Mouse (Mus musculus) layer of hippocampus, postnatal 10 days (tissue): ENCODE results near the gene Crk. TPM values are rescaled to one million over a fixed set of nuclear protein-coding genes. Genes with fewer than 3 reads are reported as not detected.

Experiments used
- DNase-seq, 2 experiments: peaks; one replicate each; pipeline ENCODE4 v3.0.0; 2021; ENCODE audit warnings: low spot score in 2 of 2
- total RNA-seq, 2 experiments: library from RNA; stranded (reverse); gene quantifications; 2 replicates each; pipeline ENCODE4 v1.2.3; 2021

Crk gene
- total RNA-seq, 2 experiments from 2014 or later = 127 to 129 TPM

DNA sequence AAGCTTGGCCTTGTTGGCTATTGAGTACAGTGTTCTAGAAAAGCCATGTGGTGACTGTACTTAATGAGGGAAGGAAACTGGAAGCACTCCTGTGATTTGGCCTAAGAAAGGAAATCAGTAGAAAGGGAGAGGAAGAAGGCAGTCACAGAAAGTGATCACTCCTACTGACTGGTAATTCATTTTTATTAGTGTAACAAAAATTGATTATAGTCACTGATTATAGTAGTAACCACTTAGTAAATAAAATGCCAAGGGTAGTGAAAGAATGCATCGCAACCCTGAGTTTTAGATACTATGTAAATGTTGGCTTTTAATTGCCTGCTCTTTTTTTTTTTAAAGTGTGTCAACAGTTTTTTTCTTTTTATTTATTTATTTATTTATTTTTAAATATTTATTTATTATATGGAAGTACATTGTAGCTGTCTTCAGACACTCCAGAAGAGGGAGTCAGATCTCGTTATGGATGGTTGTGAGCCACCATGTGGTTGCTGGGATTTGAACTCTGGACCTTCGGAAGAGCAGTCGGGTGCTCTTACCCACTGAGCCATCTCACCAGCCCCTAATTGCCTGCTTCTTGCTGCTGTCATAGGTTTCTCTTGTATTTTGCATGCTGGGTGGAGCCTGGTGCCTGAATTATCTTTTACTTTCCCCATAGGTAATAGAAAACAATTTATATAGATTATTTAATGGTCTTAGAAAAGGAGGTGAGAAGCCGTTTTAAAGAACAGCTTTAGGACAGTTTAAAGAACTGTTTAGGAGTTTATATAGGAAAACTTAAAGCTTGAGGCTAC lies 56.6 kb downstream of the Crk start:
- no peak for DNase-seq

DNA sequence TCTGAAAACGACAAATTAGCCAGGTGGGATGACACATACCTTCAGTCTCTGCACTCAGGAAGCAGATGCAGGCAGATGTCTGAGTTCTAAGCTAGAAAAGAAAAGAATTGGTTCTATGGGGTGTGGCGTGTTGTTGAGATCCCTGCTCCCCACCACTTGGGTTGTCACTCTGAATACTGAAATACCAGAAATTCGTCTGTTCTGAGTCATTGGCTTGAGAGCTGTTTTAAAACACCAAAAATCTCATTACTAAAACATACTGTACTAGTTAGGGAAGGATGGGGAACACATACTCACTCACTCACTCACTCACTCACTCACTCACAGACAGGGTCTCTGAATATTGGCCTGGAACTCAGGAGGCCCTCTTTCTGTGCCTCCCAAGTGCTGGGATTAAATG lies 57.9 kb downstream of the Crk start:
- DNase-seq = no peak

DNA sequence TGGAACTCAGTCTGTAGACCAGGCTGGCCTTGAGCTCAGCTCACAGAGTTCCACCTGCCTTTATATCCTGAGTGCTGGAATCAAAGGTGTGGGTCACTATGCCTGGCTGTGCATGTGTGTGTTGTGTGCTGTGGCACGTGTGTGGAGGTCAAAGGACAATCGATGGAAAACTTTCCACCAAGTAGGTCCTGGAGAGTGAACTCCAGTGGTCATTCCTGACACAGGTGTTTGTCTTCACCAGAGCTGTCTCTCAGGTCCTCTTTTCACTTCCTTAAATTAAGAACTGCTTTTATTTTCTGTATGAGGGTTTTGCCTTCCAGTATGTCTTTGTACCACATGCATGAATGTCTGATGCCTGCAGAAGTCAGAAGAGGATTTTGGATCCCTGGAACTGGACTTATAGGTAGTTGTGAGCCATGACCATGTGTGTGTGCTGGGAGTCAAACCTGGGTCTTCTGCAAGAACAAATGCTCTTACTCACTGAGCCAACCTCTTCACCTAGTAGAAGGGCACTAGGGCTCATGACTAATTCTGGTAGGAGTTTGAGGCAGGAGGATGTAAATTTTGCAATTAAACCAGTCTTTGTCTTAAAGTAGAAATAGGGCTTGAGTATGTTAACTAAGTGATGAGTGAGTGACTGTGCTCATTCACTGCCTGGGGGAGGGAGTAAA lies 58.9 kb downstream of the Crk start:
- DNase-seq = no peak

DNA sequence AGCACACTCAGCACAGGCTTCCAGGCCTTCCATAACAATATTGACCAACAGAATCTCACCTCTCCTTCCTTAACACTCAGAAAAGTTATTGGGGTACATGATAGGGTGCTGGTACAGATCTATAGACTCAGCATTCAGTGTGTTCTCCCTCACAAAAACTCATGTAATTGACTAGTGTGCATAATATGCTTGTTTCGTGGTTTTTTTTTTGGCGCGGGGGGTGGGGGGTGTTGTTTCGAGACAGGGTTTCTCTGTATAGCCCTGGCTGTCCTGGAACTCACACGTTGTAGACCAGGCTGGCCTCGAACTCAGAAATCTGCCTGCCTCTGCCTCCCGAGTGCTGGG lies 59.4 kb downstream of the Crk start:
- no peak for DNase-seq

DNA sequence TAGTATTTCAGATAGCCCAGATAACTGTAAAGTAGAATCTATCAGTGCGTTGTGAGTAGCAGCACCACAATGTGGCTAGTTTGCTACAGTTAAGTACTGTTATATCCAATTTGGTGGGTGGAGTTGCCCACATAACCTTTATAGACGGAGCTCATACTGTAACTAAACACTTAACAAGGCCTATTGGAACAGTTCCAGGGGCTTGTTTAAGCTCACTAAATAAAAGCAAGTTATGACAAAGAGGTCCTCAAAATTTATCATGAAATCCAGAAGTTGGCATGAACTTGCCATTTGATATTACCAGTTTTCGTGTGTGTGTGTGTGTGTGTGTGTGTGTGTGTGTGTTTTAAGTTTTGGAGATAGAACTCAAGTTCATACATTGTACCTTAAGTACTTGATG lies 61.1 kb downstream of the Crk start:
- DNase-seq = no peak

DNA sequence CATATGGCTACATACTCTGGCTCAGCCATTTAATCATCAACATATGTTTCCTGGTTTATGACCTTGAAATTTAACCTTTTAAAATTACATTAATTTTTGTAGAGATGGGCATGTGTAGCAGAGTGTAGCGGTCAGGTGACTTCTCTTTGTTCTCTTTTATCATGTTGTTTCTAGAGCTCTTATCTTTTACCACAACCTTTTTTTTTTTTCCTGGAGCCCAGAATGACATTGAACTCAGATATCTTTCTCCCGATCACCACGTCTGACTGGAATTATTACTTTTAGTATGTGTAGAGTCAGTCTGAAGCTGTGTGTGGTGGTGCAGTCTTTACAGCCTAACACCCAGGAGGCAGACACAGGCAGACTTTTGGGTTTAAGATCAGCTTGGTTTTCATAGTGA lies 62.6 kb downstream of the Crk start:
- no peak for DNase-seq

DNA sequence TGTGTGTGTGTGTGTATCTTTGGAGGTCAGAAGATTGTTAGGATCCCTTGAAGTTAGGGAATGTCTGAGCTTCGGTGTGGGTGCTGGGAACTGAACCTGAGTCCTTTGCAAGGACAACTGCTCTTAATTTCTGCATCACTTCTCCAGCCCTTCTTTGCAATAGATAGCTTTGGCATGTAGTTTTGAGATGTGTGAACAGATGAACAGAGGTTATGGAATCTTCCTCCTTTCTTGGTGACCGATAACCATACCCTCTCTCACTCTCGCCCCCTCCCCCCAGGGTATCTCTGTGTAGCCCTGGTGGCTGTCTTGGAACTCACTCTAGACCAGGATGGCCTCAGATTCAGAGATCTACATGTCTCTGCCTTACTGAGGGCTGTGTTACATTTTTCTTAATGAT lies 65.7 kb downstream of the Crk start:
- DNase-seq = no peak

DNA sequence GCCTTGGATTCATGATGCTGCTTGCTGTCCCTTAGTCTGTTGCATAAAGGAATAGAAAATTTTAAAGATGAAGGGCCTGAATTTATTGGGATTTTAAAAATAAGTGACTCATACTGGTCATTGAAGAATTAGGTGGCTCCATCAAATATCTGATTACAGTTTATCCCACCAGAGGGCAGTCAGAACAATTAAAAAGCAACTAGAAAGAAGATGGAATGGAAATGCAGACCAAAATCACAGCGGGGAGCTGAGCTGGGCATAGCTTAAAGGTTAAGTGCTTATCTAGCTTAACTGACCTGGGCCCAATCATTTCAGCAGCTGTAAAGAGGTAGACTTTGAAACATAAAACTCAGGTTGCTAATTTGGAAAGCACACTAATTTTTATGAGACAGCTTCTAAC lies 71.5 kb downstream of the Crk start:
- DNase-seq = no peak

DNA sequence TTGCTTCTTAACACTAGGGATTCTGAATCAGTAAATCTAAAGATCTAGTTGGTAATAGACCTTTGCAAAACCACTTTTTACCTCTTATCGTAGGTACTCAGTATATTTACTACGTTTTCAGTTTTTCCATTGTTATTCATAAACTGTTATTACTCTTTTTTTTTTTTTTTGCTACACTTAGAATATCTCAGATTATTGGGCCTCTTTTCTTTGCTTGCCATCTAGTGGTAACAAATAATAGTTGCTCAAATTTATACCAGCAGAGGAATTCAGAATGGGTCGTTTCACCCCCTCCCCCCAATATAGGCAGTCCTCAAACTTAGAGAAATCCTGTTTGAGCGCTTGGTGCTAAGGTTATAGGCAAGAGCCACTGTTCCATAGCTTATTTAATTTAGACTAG lies 72.0 kb downstream of the Crk start:
- DNase-seq = no peak

Other genes with a start within 250 kb of the Crk start
- under 1 TPM; 0.49 to 0.64 TPM for gene Serpinf2, start 239.7 kb upstream of the Crk start, total RNA-seq
- 10 to 100 TPM; 18.7 to 18.9 TPM for gene Wdr81, start 224.5 kb upstream of the Crk start, total RNA-seq
- under 1 TPM; 0.31 to 0.73 TPM for gene Tlcd2, start 217.5 kb upstream of the Crk start, total RNA-seq
- gene Prpf8, start 192.4 kb upstream of the Crk start, total RNA-seq = 100 to 1,000 TPM; 113 to 123 TPM
- 1 to 10 TPM; 3.6 to 4.0 TPM for gene Rilp, start 169.2 kb upstream of the Crk start, total RNA-seq
- 1 to 10 TPM; 3.5 to 3.6 TPM for gene Scarf1, start 165.7 kb upstream of the Crk start, total RNA-seq
- 10 to 100 TPM; 38.3 to 47.5 TPM for gene Slc43a2, start 147.6 kb upstream of the Crk start, total RNA-seq
- gene Pitpna, start 91.2 kb upstream of the Crk start, total RNA-seq = 100 to 1,000 TPM; 310 to 313 TPM
- 10 to 100 TPM; 47.4 to 49.7 TPM for gene Inpp5k, start 48.3 kb upstream of the Crk start, total RNA-seq
- gene Myo1c, start 28.8 kb upstream of the Crk start, total RNA-seq = 10 to 100 TPM; 27.6 to 27.9 TPM
- gene Ywhae, start 53.6 kb downstream of the Crk start, total RNA-seq = 1,000 to 10,000 TPM; 1,501 to 1,604 TPM
- gene Doc2b, start 116.8 kb downstream of the Crk start, total RNA-seq = 10 to 100 TPM; 76.5 to 82.5 TPM